Mouse (Mus musculus) spleen, adult 18-20 months (tissue): ENCODE data around the gene Olfr380.

ENCODE experiments used
- DNase-seq, 2 experiments: peaks; one replicate each; pipeline ENCODE4 v3.0.0; 2022; ENCODE audit warnings: mixed read lengths in 2 of 2

Gene Olfr380

DNA sequence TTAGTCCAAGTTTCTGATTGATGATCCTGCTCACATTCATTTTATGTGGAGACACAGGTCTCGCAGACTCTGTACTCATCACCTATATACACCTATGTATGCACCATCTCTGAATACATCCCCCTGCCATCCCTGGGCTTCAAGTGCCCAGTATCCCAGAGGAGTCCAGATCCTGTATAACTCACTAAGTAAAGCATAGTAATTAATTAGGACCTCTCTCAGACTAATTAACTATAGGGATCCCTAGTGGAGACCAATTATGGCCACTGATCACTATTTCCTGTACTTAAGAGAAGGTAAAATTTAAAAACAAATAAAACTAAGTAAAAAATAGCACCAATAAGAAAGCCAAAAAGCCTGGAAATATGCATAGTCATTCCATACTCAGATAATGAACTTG, at the start of gene Olfr380:
Gene Olfr380 (minus strand): TSS at position 101 of the 400 bp plus-strand sequence.
- DNase-seq: no peak

DNA sequence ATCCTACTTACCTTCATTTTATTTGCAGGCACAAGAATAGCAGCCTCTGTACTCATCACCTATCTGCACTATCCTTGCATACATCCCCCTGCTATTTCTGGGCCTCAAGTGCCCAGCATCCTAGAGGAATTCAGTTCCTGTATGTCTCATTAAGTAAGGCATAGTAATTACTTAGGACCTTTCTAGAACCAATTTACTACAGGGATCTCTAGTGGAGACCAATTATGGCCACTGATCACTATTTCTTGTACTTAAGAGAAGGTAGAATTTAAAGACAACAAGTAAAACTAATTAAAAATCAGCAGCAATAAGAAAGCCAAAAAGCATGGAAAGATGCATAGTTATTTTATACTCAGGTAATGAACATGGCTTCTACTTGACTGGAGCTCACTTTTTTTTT, 34.2 kb upstream of the Olfr380 start, which contains the start of gene Olfr381:
Gene Olfr381 (minus strand): TSS at position 101 of the 400 bp plus-strand sequence.
- no peak for DNase-seq

DNA sequence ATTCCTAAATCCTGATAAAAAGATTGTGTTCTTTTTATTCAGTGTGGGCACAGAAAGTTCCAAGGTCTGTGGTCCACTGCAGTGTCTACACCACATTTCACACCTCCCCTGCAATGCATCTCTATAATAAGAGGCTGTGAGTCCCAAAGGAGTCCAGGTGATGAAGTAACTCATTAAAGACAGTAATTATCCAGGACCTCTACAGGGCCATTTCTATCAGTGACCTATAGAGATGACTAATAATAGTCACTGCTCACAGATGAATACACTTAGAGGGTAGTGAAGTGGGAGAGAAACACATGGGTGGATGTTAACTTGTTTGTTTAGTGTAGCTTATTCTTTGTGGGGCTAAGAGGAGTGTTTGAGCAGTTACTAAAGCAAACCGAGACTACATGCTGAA, 28.9 kb downstream of the Olfr380 start, which contains the start of gene Olfr378:
Gene Olfr378 (minus strand): TSS at position 101 of the 400 bp plus-strand sequence.
- DNase-seq: no peak
